Mouse (Mus musculus) myocyte (in vitro differentiated cells): ENCODE measurements around the gene Nup214.
A peak's percentile ranks its signal among the peaks of the same experiment; 100 is the strongest.

ENCODE experiments used
- CEBPB ChIP-seq: IDR thresholded peaks from 2 replicates; pipeline ENCODE4 v1.6.1; 2011; ENCODE audit warnings: mild to moderate bottlenecking, moderate library complexity; ENCODE audit not compliant: poor library complexity, insufficient read depth, severe bottlenecking
- E2F4 ChIP-seq: IDR thresholded peaks from one replicate; pipeline ENCODE4 v1.6.1; 2011; ENCODE audit warnings: mild to moderate bottlenecking, control low read depth, moderate library complexity; ENCODE audit not compliant: insufficient read depth
- MAX ChIP-seq: IDR thresholded peaks from one replicate; pipeline ENCODE4 v1.6.1; 2011; ENCODE audit warnings: low read depth, mild to moderate bottlenecking, control low read depth
- MYOD1 ChIP-seq, 3 experiments: IDR thresholded peaks; one replicate each; pipeline ENCODE4 v1.6.1; 2011; ENCODE audit warnings: control low read depth in 2 of 3, low read depth in 2 of 3, mild to moderate bottlenecking in 2 of 3, moderate library complexity in 1 of 3; ENCODE audit not compliant: insufficient read length in 2 of 3, control insufficient read depth in 1 of 3
- MYOG ChIP-seq, 3 experiments: IDR thresholded peaks; one replicate each; pipeline ENCODE4 v1.6.1; 2011; ENCODE audit warnings: control low read depth in 2 of 3, low read depth in 2 of 3, mild to moderate bottlenecking in 2 of 3; ENCODE audit not compliant: insufficient read length in 2 of 3, control insufficient read depth in 1 of 3, insufficient read depth in 1 of 3
- POLR2A ChIP-seq: IDR thresholded peaks from one replicate; pipeline ENCODE4 v1.6.1; 2011; ENCODE audit warnings: low read depth, mild to moderate bottlenecking, control low read depth, moderate library complexity; ENCODE audit not compliant: insufficient read length
- SRF ChIP-seq: IDR thresholded peaks from one replicate; pipeline ENCODE4 v1.6.1; 2011; ENCODE audit warnings: low read depth; ENCODE audit not compliant: control insufficient read depth, insufficient read length
- TCF12 ChIP-seq: IDR thresholded peaks from one replicate; pipeline ENCODE4 v1.6.1; 2011; ENCODE audit warnings: mild to moderate bottlenecking, control low read depth; ENCODE audit not compliant: poor library complexity, insufficient read depth, severe bottlenecking
- USF1 ChIP-seq: IDR thresholded peaks from one replicate; pipeline ENCODE4 v1.6.1; 2011; ENCODE audit warnings: low read depth, mild to moderate bottlenecking, control low read depth, moderate library complexity

DNA sequence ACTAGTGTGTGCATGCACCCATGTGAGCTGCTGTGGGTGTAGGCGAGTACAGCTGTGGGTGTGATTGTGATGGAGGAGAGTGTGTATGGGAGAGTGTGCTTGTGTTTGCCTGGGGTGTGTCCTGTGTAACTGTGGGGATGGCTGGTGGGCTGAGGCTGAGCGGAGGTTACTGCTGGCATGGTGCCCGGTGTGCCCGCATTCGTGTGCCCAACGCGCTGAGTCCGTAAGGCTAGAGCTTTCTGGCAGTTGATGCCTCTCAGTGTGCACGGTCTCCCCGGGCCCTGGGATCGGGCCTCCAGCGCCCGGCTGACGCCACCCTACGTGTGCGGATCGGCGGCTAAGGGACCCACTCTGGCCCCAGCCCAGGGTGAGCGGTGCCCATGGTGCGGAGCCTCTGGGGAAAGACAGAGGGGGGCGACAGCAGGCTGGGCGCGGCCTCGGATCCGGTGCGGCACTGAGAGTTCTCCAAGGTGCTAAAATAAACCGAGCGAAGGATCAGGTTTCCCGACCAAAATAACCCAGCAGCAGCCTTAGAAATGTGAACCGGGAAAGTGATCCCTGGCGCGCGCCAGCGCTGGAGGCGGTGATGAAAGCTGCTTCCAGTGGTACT, 114.2 kb downstream of the Nup214 start:
- peak in 1 of 3 experiments; percentile 24 for TF ChIP-seq MYOD1 (IDR thresholded peaks at IDR 0.05; ENCODE audit: control insufficient read depth in 1 of 3, insufficient read length in 2 of 3, low read depth in 2 of 3)
- TF ChIP-seq POLR2A: no peak
- no peak for TF ChIP-seq USF1
- TF ChIP-seq MAX: no peak
- no peak for TF ChIP-seq CEBPB
- TF ChIP-seq MYOG (IDR thresholded peaks at IDR 0.05; ENCODE audit: control insufficient read depth in 1 of 3, insufficient read depth in 1 of 3, insufficient read length in 2 of 3, low read depth in 2 of 3): peak in 1 of 3 experiments; percentile 6
- TF ChIP-seq E2F4: no peak
- TF ChIP-seq TCF12: no peak
- no peak for TF ChIP-seq SRF
